Mouse (Mus musculus): Measurements from ENCODE around the gene Scn5a.

Gene Scn5a

DNA sequence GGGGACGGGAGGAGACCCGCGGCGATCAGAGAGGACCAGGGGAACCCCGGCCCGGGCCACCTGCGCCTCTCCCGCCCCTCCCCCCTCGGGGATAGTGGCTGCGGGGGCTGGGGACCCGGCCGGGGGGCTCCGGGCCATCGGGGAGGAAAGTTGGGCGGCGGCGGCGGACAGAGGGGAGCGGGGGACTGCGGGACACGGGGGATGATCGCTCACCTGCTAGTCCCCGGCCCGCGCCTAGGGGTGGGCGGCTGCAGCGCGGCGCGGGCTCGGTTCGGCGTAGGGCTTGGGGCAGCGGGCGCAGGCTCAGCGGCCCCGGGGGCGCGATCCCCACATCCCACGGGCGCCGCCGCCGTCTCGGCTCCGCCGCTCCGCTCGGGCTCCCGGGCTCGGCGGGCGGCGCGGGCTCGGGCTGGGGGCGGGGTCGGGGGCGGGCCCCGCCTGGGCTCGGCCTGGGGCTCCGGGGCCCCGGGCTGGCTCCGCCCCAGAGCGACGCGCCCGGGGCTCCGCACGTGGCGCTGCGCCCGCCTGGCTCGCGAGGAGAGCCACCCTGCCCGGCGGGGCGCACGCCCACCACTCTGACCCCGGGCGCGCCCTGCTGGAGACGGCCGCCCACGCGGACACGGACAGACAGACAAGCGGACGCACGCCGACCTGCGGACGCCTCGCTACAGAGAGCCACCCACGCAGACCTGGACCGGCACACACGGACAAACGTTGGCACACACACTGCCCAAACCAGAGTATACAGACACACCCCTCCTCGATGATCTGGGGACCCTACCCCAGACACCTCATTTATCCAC is at the start of gene Scn5a:
TSS of gene Scn5a (minus strand) at position 381 of the 803 bp plus-strand sequence.
- peak in 1 of 2 experiments; percentile 18 for DNase-seq (ENCODE audit: low spot score in 2 of 2)

DNA sequence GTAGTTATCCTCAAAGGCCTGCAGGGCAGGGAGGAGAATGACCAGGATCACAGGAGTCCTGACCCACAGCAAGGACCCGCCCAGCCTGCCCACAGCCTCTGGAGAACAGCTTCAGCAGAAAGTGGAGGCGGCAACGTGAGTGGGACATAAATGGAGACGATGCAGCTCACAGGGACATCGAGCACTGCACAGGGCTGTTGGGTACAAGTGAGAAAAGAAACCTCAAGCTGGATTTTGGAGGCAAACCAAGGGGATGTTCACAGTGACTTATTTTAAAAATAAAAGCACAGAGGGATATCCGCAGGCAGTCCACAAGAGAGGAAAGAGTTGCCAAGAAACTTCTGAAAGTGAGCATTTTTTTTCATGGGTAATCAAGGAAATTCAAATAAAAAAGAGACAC is 48.4 kb upstream of the Scn5a start:
- no peak for DNase-seq (ENCODE audit: low spot score in 2 of 2)

DNA sequence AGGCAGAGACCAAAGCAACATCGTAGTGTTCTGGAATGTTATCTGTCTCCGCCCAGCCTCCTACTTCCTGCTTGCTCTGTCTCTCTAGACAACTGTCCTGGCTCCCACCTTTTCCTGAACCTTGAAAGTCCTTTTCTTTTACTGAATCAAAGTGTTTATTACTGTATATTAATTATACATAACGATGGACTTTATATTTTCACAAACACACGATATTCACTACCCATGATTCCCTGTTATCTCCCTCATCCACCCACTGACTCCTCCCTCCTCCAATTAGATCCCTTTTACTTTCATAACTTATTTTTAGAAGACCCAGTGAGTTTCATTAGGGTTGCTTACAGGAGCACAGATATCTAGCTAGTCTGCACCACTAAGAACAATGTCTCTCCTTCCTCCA is 45.3 kb upstream of the Scn5a start:
- DNase-seq (ENCODE audit: low spot score in 2 of 2) = no peak

DNA sequence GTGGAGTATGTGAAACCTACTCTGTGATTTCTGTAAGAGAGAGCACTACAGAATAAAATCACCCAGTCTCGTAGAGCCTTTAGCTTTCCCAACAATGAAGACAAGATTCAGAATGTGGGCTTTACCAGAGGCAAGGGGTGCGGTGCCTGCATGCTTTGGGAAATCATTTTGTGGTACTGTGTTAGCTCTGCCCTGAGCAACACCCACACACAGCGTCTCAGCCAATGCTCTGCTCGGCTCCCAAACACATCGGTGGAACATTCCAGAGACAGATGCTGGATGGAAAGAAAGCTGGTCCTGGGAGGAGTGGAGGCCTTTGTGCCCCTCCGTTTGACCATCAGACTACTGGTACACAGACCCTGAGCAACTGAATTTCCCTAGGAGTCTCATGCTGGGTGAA is 36.0 kb upstream of the Scn5a start:
- no peak for DNase-seq (ENCODE audit: low spot score in 2 of 2)

DNA sequence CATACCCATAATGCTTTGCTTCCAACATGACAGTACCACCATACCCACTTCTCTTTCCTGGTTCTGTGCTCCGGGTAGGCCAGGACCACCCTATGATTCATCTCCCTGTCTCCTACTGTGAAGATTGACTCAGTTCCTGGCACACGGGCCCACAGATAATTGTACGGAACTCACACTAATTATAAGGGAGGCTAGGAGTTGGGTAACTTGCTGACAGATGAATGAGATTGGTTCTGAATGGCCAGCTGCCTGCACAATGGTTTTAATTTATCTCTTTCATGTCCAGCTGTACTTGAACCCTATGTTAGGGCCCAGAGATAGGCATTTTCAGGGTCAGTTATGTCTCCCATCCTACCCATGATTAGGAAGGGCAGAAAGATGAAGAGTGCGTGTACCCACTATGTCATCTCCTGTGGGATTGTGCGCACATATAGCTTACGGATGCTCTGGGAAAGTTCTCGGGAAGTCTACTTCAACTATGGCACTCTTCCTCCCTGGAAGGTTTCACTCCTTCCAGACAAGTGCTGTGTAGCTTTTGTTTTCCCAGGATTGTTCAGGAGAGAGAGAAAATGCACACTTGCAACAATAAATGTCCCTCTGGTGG is 31.8 kb upstream of the Scn5a start:
- no peak for DNase-seq (ENCODE audit: low spot score in 2 of 2)

DNA sequence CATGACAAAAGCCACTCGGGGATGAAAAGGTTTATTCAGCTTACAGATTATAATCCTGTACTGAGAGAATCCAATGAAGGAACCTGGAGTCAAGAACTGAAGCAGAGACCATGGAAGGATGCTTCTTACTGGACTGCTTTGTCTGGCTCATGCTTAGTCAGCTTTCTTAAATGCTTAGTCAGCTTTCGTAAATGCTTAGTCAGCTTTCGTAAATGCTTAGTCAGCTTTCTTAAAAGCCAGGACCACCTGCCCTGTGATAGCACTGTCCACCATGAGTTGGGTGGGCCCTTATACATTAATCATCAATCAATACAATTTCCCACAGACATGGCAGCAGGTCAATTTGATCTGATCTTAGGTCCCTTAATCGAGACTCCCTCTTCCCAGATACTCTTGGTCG is 28.1 kb upstream of the Scn5a start:
- no peak for DNase-seq (ENCODE audit: low spot score in 2 of 2)

DNA sequence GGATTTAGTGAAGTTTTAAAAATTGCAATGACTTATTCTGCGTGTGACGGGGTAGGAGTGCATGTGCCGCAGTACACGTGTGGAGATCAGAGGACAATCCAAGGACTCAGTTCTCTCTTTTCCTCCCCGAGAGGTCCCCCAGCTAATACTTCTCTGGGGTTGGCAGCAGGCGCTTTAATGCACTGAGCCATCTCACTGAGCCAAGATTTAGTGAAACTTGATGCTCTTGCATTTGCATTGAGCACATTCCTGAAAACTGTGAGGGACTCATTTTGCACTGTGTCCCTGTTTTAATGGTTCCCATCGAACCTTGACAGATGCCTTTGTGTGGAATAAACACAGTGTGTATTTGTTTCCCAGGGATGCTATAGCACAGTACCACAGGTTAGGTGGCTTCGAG is 25.8 kb upstream of the Scn5a start:
- DNase-seq (ENCODE audit: low spot score in 2 of 2) = no peak

DNA sequence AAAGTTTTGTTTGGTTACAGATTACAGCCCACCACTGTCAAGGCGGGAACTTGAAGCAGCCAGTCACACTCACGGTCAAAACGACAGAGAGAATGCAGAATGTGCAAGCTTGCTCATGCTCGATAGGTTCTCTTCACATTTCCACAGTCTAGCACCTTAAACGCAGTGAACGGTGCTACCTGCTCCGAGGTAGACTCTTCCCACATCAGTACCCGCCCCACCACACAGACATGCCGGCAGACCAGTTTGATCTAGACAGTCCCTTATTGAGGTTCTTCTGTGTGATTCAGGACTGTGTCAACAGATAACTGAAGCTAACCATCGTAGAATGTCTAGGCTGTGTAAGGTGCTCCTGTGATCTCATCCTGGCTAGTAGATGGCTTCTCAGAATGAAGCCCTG is 19.7 kb upstream of the Scn5a start:
- DNase-seq (ENCODE audit: low spot score in 2 of 2) = no peak

DNA sequence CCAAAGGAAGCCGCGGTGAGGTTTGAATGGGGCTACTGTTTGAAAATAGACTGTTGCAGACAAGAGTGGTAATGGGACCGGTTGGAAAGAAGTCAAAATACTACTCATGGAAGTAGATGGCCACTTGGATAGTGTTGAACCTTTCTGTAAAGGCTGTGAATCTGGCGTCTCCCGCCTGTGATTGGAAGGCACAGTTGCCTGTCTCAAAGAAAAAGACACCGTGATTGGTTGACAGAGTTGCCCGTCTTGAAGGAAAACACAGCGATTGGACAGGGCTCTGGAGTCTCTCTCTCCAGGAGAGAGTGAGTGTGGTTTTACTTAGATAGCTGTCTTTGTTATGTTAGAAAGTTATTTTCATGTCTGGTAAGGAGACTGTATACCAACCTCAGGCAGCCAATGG is 18.5 kb upstream of the Scn5a start:
- DNase-seq (ENCODE audit: low spot score in 2 of 2) = no peak

DNA sequence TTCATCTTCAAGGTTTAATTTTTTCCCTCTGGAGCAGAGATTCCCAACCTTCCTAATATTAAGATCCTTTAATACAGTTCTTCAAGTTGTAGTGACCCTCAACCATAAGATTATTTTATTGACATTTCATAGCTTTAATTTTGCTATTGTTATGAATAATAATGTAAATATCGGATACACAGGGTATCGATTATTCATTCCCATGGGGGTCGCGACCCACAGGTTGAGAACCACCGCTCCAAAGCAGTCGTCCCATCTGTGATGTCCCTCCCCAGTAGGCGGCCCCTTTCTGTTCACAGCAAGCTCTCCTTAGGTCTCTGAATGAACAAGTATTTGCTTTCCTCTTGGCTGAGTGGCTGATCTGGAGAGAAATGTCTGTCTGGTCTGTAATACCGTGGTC is 10.8 kb upstream of the Scn5a start:
- no peak for DNase-seq (ENCODE audit: low spot score in 2 of 2)

DNA sequence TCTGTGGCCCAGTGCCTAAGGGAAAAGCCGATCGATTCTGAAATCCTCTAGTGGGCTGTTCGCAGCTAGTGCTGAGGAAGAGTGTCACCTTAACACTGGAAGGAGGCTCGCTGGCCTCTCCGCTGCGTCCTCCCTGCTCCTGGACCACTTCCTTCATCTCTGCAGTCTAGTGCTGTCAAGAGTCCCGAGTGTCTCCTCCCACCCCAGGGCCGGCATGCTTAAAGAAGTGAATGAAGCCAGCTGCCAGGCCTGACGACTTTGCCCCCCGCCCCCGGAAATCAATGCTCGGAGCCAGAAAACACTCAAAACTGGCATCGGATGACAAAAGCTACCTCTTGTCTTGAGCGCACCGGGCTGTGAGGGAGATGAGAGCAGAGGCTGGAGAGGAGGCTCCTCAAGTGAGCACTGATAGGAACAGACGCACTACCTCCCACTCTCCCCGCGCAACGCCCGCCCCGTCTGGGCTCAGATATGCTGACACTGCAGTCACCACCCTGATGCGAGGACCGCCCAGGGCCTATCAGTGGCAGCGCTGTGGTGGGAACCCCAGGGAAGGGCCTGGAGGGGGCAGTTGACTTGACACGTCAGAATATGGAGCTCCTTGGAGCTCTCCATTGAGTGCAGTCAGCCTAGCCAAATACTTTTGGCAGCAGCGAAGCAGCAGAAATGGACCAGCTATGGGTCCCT is 10.1 kb upstream of the Scn5a start:
- no peak for DNase-seq (ENCODE audit: low spot score in 2 of 2)

DNA sequence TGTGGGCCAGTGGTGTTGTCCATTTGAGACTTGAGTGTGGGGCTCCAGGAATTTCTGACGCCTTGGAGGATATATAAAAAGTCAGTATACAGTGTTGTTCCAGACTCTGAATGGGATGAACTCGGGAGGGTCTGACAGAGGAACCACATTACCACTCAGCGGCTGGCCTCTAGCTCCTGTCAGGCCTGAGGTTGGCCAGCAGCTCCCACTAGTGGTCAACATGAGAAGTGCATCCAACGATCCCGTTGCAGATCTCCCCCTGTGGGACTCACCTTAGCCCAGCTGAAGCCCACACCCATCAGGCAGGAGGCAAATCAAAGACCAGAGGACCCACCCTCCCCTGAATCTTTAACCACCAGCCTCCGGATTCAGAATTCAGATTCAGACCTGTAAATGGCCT is 1.9 kb upstream of the Scn5a start:
- peak; percentile 14 to 61 for DNase-seq (ENCODE audit: low spot score in 2 of 2)

DNA sequence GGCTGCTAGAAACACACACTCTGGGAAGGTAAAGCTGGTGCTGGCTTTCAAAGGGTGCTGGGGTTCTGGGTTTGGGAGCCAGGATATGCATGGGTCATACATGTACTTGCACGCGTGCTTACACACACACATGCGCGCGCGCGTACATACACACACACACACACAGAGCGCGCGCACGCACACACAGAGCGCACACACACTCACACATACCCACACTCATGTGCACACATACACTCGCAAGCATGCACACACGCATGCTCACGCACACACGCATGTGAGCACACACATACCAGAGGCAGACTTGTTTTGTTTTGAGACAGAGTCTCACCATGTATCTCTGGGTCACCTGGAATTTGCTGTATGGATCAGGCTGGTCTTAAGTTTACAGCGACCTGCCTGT is 1.4 kb upstream of the Scn5a start:
- no peak for DNase-seq (ENCODE audit: low spot score in 2 of 2)

DNA sequence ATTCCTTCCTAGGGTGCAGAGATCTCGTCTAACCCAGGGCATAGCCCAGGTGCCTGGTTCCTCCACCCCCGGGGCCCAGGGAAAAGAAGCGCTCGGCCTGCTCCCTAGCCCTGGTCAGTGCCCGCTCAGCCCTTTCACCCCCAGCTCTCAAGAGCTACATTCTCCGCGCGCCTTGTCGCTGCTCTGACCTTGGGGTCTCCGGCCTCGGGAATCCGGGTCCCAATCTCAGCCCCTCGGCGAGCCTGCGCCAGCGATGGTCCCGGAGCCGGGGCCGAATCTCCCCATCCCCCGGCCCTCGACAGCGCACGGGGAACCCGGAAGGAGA is 543 bp downstream of the Scn5a start:
- DNase-seq (ENCODE audit: low spot score in 2 of 2) = no peak

DNA sequence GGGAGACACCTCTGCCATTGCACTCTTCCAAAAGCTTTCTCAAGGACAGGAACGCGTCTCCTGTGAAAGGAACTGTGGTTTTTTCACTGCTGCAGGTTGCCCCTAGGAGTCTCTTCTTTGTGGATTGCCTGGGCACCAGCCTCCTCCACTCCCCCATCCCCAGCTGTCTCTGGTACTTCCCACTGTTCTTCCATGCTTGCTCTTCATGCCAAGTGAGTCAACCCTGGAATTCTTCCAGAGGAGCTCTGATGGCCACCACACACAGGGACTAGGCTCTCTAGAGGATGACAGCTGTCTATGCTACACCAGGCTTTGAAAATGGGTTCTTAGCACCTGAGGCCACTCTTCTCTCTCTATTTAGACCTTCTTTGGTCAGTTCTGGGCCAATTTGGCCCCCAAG is 1.8 kb downstream of the Scn5a start:
- no peak for DNase-seq (ENCODE audit: low spot score in 2 of 2)

DNA sequence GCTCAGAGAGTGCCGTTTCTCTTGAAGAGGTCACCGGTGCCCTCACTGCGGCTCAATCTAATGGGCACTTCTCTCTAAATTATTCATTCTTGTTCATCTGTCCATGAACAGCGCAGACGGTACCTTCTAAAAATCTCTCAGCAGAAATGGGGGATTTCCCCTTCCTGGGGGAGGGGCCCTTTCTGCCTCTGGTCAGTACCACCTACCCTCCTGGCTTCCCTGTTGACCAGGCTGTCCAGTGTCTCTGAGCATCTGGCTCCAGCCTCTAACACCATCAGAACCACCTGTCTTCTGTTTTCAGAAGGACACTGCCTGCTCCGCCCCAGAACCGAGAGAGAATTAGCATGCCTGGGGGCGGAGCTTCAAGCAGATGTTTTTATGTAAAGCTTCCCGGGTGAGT is 3.1 kb downstream of the Scn5a start:
- no peak for DNase-seq (ENCODE audit: low spot score in 2 of 2)

DNA sequence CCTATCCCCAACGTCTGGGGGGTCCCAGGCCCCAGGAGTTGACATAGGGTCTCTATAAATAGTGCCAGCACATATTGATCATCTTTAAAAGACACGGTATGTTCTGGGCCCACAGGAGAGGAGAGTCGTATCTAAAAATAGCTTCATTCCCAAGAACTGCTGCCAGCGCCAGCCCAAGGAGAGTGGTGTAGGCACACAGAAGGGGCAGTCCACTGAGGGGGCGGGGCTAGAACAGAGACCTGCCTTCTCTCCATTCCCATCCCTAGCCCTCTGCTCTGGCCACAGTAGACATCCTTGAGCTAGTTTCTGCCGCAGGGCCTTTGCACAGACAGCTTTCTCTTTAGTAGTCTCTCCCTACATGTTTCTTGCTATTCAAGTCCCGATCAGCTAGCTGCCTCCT is 4.5 kb downstream of the Scn5a start:
- no peak for DNase-seq (ENCODE audit: low spot score in 2 of 2)

DNA sequence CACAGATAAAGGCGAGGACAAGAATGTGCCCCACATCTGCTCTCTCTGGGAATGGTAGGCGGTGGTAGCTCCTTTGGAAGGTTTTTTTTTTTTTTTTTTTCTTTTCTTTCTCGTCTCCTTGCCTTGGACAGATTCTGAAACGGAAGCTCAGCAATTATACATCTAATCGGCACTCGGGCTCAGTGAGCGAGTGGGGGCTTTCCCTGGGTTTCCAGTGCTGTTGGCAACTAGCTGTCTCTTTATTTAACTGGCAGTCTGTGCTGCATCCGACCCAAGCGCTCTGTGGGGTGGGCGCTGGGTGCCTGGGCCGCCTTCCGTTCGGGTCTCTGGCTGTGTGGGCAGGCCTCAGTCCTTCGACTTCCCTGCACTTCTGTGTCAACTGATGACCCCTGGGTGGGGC is 5.8 kb downstream of the Scn5a start:
- no peak for DNase-seq (ENCODE audit: low spot score in 2 of 2)

DNA sequence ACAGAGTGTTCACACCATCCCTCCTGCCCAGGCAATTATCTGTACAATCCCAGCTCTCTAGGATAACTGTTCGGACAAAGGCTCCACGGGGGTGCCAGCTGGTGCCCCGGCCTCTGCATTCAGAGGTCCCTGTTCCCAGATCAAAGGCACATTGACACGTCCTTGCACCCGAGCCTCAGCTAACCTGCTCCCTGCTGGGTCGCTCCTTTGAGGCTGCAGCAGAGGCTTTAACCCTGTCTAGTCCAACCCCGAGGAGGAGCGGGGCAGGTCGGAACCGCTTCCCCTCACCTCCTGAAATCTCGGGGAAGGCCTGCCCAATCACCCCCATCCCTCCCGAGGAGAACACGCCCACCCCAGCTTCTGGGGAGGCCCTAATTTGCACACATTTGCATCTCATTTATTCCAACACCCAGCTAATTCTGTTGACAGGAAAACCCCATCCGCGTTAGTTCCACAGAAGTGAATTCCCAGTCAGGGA is 7.4 kb downstream of the Scn5a start:
- DNase-seq (ENCODE audit: low spot score in 2 of 2) = no peak

DNA sequence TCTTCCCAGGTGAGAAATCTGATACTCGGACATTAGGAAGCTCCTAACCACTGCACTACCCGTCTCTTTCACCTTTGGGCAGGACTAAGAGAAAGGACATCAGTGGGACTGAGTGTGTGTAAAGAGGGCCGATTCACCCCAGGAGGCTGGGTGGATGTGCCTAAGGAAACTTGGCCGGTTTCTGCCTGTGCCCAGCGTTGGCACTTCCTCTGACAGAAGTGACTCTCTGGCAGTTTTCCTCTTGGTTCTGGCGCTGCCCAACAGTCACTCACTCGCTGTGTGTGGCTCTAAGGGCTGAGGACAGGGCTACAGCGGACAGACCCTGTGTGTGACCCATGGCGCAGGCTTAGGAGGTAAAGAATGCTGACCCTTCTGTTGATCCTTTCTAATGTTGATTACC is 8.2 kb downstream of the Scn5a start:
- DNase-seq (ENCODE audit: low spot score in 2 of 2) = no peak

DNA sequence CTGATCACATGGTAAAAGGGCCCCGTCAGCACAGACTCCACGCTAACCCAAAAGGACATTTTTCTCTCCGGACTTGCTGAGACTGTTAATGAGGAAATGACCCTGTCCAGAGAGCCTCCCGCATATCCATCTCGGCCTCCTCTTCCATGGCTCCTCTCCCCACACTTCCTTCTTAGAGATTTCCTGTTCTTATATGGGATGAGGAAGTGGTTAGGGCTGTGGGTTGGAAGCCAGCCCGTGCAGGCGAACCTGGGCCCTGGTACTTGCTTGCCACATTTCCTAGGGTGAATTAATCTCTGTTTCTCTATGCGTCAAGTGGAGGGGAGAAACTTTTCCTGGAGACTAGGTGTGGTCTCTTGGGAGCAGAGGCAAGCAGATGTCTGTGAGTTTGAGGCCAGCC is 10.1 kb downstream of the Scn5a start:
- no peak for DNase-seq (ENCODE audit: low spot score in 2 of 2)

DNA sequence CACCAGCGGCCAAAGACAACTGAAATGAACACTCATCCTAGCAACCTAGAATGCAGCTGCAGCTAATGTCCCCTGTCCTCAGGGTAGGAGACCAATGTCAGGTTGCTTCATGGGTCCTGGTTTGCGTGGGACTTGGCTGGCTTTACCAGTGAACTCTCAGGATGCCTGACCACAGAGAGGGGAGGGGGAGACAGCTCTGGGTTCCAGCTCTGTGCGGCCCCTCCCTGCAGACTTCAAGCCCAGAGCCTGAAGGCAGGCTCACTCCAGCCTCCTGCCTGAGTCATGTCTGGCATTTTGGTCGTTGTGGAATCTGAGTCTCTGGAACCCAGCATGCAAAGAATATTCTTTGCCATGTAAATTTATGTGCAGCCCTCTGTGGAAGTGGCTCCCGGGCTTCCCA is 11.0 kb downstream of the Scn5a start:
- no peak for DNase-seq (ENCODE audit: low spot score in 2 of 2)

DNA sequence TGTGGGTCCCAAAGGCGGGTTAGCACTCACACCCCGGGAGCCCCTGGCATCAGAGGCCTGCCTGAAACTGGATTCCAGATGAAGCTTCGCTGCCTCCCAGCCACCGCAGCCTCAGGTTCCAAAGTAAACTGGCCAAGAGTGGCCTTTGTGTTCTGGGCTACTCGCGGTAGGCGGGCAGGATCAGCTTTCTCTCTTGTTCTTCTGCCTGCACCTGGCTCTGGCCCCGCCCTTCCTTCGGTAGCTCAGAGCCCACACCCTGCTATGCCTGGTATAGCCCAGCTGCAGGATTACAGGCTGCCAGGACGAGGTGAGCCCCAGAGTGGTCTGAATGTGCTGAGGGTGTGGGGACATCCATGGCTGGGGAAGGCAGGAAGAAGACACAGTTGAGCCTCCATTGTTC is 12.6 kb downstream of the Scn5a start:
- no peak for DNase-seq (ENCODE audit: low spot score in 2 of 2)
